Mouse (Mus musculus) megakaryocyte, embryonic 14.5 days (primary cell): ENCODE measurements at regions not wholly inside any gene's neighbourhood (a gene's known extent, or its start where the extent isn't known, plus 50 kb on each side); places are given as distances from the start of the nearest gene placed in this dataset.

ENCODE experiments used
- FLI1 ChIP-seq: IDR thresholded peaks from 2 replicates; pipeline ENCODE4 v1.6.1; 2012; ENCODE audit warnings: low read length, inconsistent platforms, mixed read lengths
- GATA1 ChIP-seq: IDR thresholded peaks from 3 replicates; pipeline ENCODE4 v1.6.1; 2012; ENCODE audit warnings: mixed read lengths, low read length, inconsistent platforms, borderline replicate concordance

- no peak for TF ChIP-seq GATA1
- no peak for TF ChIP-seq FLI1
Observed at GRCm38 (mm10) chr9:30313360-30313759, 113.5 kb upstream of the Snx19 start.
